Mouse (Mus musculus) fibroblast of lung, adult 2 months (primary cell): ENCODE data around the gene Itgb4.

Experiments used
- DNase-seq: peaks from one replicate; pipeline ENCODE4 v3.0.0-alpha.2; 2011; ENCODE audit warnings: low read depth

Gene Itgb4

DNA sequence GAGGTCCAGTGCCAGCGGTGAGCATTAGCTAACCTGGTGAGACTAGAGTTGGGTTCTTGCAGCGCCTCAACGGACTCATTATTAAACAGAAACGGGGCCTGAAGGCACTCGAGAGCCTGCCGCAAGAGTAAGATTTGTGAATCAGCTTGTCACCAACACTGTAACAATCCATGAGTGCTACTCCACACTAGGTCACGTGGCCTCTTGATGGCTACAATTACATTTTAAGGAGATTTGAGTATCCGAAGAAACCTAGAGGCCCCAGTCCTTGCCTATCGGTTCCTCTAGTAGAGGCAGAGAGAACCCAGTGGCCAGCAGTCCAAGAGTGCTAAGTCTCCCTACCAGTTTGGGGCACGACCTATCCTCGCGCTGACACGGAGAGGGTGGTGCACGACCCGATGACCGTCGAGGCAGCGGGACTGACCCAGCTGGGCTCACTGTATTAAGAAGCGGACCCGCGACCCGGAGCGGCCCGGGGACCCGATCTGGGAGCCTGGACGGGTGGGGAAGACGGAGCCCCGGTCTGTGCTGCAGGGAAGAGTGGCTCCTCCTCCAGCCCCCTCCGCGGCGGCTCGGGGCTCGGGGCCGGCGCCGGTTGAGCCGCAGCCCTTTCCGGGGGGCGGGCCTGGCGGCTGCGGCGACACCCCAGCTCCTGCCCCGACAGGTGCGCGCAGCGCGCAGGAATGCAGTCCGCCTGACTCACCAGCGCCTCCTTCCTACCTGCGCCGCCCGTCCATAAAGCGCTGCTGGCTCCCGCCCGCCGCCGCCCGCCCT is at the start of gene Itgb4:
TSS of gene Itgb4 (plus strand) at position 401 of the 774 bp plus-strand sequence.
- no peak for DNase-seq

GRCm38 (mm10) chr11:115929031-115929430 is 45.5 kb upstream of the Itgb4 start:
- DNase-seq: no peak

- no peak for DNase-seq
Measured at GRCm38 (mm10) chr11:115929818-115930217, 44.7 kb upstream of the Itgb4 start.

- DNase-seq: no peak
Measured at GRCm38 (mm10) chr11:115931235-115931634, 43.3 kb upstream of the Itgb4 start.

DNA sequence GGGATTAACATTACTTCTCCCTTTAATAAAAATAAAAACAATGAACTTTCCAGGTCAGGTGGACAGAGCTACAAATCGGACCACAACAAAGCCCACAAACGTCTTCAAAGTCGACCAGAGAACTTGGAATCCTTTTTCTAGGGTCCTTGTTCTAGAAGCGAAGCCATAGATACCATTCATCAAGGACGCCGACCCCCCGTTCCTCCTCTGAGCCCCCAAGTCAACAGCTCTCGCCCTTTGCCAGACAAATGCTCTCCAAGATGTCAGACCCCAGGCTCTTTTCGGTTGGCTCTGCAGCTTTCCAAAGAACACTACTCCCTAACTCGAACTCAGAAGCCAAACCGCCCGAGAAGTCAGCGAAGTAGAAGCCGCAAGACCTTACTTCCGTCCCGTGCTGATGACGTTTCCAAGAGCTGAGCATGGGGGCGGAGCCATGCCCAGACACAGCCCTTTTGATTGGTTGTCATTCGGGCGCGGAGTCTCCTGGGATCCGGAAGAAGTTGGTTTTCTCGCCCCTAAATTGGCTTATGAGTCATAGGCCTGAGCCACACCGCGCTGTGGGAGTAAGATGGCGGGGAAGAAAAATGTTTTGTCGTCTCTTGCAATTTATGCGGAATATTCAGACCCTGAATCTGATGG is 41.3 kb upstream of the Itgb4 start, which contains the start of the genes Sap30bp and Recql5:
TSS of gene Sap30bp (plus strand) at position 175 of the 639 bp plus-strand sequence.
TSS of gene Recql5 (minus strand) at position 370 of the 639 bp plus-strand sequence.
- peak; percentile 99 for DNase-seq

GRCm38 (mm10) chr11:115933747-115934110 is 40.8 kb upstream of the Itgb4 start:
- no peak for DNase-seq

GRCm38 (mm10) chr11:115939690-115940329 is 34.7 kb upstream of the Itgb4 start:
- DNase-seq: no peak

GRCm38 (mm10) chr11:115941980-115942379 is 32.5 kb upstream of the Itgb4 start:
- DNase-seq: no peak

GRCm38 (mm10) chr11:115945247-115945646 is 29.3 kb upstream of the Itgb4 start:
- no peak for DNase-seq

- no peak for DNase-seq
Measured at GRCm38 (mm10) chr11:115946221-115946828, 28.2 kb upstream of the Itgb4 start.

GRCm38 (mm10) chr11:115948316-115948715 is 26.2 kb upstream of the Itgb4 start:
- no peak for DNase-seq

- DNase-seq: no peak
Measured at GRCm38 (mm10) chr11:115950719-115951118, 23.8 kb upstream of the Itgb4 start.

- DNase-seq: no peak
Measured at GRCm38 (mm10) chr11:115954712-115955111, 19.8 kb upstream of the Itgb4 start.

GRCm38 (mm10) chr11:115955195-115955858 is 19.2 kb upstream of the Itgb4 start:
- peak; percentile 77 for DNase-seq

DNA sequence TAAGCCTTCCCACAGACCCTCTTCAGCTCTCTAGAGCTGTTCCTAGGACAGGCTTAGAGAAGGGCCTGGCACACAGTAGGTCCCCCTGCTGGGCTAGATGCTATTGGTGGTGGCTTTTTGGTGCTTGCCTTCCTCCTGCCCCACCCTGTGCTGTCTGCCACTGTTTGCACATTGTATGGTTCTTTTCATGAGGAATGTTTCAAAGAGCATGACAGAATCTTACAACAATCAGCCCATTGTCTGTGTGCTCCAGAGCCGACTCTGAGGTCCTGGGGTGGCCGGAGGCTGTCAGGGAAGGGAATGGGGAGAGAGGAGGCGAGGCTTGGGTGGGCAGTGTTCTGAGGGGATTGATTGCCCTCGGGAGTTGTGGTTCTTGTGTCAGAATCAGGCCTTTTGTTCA is 18.1 kb upstream of the Itgb4 start:
- DNase-seq: peak; percentile 53

DNA sequence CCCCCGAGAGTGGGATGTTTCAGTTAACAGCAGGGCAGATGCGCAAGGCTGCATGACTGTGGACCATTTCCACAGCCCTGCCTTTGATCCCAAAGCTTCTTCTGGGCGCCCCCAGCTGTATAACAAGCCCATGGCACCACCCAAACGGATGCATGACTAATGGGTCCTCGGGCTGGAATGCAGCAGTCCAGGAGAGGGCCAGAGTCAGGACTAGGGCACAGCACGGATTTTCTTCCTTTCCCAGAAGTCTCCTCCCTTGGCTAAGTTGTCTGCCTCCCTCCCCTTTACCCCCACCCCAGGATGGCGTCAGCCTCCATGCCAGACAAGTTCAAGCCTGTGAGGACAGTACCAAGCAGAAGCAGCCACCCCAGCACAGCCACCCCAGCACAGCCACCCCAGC is 16.5 kb upstream of the Itgb4 start:
- DNase-seq: peak; percentile 86

DNA sequence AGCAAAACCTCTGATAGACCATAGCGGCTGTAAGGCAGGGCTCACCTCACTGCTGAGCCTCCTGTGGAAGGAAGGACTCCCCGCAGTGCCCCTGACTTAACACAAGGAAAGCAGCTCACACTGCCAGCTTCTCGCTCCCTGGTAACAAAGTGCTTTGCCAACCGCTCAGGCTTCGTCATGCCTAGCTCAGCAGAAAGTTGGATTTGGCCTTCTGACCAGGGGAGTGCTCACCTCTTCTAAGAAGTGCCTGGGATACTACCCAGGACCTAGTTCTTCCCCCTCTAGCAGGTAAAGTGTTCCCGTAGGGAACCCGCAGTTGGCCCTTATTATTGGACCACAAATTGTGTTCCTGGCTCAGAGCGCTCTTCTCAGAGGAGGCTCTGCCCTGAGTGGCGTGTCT is 15.5 kb upstream of the Itgb4 start:
- DNase-seq: no peak

DNA sequence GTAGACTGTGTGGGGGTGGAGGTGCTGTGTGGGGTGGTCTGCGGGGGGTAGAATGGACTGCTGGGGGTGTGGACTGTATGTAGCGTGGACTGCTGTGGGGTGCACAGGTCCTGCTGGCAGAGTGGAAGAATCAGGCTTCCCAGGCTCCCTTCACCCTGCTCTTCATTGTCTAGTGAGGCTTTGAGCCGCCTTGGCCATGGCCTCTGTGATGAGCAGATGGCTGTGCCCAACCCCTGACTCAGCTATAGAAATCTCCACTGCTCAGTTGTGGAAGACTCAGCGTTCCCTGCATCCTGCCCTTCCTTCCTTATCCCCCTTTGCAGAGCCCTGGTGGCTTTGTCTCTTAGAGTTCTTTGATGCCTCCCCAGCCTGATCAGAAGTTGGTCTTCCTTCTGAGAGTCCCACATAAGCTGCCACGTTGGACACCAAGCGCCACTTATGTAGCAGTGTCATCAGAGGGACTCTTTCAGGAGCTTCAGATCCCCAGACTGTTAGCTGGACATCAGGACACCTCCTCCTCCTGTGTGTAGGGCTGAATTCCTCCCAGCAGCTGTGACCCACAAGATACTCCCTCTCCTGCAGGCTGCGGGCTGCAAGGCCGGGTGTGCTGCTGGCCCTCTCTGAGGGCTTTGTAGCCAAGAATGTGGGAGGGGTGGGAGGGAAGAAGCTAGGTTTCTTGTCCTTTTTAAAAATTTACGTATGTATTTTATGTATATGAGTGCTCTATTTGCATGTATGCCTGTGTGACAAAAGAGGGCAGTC is 11.7 kb upstream of the Itgb4 start:
- DNase-seq: no peak

DNA sequence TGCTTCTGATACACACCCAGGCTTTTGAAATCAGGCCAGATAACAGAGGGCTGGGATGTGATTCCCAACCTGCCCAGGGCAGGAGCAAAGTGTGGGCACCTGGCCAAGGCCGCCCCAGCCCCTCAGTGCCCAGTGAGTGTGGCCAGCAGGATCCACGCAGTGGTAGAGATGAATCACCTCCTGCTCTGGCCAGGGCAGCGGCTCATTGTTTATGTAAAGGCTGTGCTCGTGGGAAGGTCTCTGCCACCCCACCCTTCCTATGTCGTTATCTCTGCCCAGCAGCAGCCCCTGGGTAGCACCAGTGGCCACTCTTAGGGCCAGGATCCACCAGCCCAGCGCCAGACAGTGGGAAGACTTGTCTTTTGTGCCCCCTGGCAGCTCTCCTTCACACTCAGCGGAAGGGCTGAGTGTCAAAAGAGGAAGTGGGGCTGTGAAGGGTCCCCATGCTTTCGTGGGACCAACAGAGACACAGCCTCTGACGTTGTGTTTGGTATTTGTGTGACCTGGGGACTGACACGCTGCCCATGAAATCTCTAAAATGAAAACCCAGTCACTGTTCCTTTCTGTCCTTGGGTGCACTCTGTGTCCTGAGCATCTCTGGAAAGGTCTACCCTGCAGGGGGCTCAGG is 9.4 kb upstream of the Itgb4 start:
- DNase-seq: peak; percentile 61

- DNase-seq: no peak
Measured at GRCm38 (mm10) chr11:115968731-115969405, 5.6 kb upstream of the Itgb4 start.
